Mouse (Mus musculus) kidney, postnatal 10 days (tissue): ENCODE results near the gene Usp12.

Experiments used
- DNase-seq: peaks from one replicate; pipeline ENCODE4 v3.0.0; 2021; ENCODE audit warnings: mixed read lengths

Gene Usp12

GRCm38 (mm10) chr5:146794853-146795252 lies at the start of gene Usp12:
TSS of gene Usp12 (minus strand) at chr5:146795006.
- DNase-seq, result peak; percentile 99

- no peak for DNase-seq
These were observed 49.6 kb upstream of the Usp12 start for GRCm38 (mm10) chr5:146844301-146844941.

- DNase-seq, result peak; percentile 49
These were observed 47.2 kb upstream of the Usp12 start for GRCm38 (mm10) chr5:146841996-146842395.

GRCm38 (mm10) chr5:146841301-146841700 lies 46.5 kb upstream of the Usp12 start:
- DNase-seq, result no peak

GRCm38 (mm10) chr5:146840422-146840821 lies 45.6 kb upstream of the Usp12 start:
- no peak for DNase-seq

- no peak for DNase-seq
These were observed 45.0 kb upstream of the Usp12 start for GRCm38 (mm10) chr5:146839760-146840159.

DNA sequence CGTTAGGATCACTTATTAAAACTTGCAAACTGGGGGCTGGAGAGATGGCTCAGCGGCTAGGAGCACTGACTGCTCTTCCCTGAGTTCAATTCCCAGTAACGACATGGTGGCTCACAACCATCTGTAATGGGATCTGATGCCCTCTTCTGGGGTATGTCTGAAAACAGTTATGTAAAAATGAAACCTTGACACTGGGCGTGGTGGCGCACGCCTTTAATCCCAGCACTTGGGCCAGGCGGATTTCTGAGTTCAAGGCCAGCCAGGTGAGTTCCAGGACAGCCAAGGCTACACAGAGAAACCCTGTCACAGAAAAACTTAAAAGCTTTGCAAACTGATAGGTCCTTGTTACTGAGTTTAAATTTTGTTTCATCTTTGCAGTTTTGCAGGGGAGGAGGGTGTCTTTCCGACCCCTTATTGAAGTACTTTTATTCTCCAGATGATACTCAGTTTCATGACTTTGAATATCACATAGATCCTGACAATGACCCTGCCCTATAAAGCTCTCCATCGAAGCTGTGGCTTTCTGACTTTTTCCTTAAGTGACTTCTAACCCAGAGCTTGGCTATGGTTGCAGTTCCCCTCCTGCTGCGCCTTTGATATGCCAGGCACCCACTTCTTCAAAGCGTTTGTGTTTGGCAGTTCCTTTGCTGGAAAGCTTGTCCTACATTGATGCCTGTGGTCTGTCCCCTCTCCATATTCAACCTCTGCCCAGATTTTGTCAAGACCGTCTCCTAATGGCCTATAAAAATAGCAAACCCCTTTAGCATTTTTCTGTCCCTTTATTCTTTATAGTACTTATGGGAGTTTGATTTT lies 44.2 kb upstream of the Usp12 start:
- DNase-seq, result no peak

DNA sequence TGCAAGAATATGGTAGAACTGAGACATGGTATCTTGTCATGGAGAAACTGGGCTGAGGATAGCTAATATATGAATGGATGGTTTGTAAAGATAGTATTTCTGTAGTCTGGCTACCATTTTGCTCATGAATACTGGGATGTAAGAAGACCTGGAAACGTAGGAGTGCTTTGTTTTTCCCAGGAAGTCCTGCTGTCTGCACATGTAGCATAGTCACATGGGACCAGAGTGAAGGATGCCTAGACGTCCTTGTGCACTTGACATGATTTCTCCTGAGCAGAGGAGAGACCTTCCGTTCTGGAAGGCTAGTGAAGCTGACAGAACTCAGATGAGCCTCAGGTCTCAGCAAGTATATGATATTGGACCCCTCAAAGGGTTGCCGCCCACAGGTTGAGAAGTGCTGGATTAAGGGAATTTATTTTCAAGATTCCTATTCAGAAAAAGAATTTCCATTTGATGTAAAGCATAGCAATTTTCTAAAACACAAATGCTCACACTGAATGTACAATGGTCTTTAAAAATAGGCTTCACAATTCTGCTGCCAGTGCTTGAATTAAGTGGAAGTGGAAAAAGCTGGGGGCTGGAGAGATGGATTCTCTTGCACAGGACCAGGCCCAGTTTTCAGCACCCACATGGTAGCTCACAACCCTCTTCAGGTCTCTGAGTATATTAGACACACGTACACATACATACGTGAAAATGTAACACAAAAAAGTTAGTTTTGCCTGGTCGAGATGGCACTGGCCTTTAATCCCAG lies 43.3 kb upstream of the Usp12 start:
- no peak for DNase-seq

DNA sequence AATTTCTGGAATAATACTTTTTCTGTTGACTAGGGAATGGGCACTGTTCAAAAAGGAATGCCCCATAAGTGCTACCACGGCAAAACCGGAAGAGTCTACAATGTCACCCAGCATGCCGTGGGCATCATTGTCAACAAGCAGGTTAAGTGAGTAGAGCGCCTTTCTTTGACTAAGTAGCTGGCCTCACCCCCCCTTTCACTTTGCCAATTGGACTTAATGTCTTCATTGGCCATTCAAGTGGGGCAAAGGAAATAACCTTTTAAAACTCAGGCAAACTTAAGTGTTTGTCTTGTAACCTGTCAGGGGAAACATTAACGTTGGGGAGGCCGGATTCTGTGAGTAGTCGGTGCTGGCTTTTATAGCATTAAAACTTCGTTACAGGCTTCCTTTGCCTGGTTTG lies 40.2 kb upstream of the Usp12 start:
- DNase-seq, result no peak

DNA sequence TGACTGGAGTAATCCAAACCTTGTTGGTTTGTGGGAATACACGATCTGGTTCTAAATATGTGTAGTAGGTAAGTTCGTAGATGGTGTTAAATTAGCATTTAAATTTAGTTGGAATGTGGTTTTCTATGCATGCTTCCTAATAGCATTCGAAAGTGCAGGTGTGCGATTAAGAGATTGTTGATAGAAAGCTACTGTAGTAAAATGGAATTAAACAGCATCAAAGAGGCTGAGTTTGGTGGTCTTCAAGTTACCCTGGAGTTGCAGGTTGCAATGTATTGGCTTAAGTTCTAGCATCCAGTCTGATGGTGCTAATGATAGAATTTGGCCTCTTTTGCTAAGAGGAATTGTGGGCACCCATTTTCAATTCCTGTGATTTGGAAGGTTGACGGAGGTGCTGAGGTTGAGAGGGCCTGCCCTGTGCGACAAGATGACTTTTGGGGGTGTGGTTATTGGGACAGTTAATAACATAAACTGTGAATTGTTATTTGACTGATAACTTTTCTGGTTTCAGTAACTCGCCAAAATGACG lies 38.9 kb upstream of the Usp12 start:
- no peak for DNase-seq

DNA sequence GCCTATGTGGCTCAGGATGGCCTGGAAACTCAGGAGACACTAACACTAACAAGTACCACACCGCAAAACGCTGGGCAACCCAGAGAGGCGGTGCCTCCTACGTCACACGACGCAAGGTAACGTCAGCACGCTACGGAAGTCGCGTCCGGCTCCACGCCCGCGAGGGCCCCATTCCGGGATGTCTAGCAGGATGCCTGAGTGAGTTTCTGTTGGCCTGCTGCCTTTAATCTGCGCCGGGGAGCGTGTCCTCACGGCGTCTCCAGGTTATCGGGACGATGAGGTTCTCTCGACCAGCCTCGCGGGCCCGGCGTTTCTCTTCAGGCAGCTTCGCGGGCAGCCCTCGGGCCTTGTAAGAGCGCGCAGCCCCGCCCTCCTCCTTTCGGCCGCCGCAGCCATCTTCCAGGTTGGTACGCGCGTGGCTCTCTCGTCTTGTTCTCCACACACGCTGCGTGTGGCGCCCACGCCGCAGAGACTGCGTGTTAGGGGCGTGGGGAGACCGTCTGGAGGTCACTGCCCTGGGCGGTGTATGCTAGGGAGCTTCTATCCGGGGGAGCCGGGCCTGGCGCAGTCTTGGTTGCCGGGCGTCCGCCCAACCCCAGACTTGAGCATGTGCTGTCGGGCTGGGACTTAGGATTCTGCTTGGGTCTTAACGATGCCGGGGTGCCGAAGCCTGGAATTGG lies 38.1 kb upstream of the Usp12 start, which contains the start of gene Rpl21:
Gene Rpl21 (plus strand): TSS at position 122 of the 680 bp plus-strand sequence.
- DNase-seq, result peak; percentile 96

- DNase-seq, result no peak
These were observed 37.6 kb upstream of the Usp12 start for GRCm38 (mm10) chr5:146832435-146832768.

- no peak for DNase-seq
These were observed 34.7 kb upstream of the Usp12 start for GRCm38 (mm10) chr5:146829528-146829927.

GRCm38 (mm10) chr5:146823005-146823404 lies 28.2 kb upstream of the Usp12 start:
- DNase-seq, result no peak

DNA sequence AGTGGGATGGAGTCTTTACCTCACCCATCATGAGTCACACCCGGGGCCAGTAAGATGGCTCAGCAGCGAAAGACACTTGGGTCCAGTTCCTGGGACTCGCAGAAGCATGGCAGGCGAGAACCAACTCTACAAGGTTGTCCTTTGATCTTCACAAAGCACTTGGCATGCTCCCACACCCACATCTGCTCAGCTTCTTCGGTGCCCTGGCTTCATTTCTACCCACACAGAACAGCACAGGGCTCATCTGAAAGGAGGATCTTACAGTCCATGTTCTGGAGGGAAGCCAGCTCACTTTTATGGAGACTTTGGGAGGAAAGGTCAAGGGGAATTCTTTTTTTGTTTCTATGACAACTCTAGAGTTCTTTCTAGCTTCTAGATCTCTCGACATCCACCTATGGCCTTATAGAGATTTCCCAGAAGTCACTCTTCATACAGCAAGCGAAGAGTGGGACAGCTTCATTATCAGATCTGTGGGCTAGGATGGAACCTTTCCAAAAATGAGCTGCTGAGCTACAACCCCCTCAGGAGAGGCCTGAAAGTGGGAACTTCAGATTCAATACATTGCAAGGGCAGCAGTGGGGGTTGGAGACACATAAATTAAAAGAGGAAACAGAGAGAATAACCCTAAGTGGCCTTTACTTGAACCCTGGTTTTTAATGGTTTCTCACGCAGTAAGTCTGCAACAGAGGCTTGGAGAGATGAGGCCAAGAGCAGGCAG lies 24.3 kb upstream of the Usp12 start:
- DNase-seq, result peak; percentile 18

DNA sequence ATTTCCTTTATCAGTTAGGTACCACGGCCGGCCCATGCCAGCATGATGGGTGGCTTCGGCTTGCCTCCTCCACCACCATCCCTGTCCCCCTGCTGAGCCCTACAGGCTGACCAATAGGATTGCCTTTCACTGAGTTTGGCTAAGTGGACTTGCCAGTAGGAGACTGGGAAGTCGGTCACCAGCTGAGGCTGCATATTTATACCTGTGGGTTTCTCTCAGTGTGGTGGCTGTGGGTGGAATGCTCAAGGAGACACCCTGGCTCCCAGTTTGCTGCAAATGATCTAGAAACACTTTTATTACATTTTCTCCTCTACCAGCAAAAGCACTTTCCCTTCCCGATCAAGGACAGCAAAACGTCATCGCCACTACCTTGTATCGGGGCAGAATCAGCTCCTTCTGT lies 22.8 kb upstream of the Usp12 start:
- no peak for DNase-seq

- no peak for DNase-seq
These were observed 20.6 kb upstream of the Usp12 start for GRCm38 (mm10) chr5:146815394-146815793.

DNA sequence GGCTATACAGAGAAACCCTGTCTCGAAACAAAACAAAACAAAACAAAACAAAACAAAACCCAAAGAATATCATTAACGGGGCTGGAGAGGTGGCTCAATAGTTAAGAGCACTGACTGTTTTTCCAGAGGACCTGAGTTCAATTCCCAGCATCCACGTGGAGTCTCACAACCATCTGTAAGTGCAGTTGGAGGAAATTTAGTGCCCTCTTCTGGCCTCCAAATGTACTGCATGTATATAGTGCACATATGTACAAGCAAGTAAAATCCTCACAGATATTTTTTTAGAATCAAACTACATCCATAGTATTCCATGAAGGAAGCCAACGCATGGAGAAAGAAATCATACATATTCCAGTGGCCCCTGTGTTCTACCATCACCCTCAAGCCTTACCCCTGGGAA lies 18.6 kb upstream of the Usp12 start:
- DNase-seq, result no peak

DNA sequence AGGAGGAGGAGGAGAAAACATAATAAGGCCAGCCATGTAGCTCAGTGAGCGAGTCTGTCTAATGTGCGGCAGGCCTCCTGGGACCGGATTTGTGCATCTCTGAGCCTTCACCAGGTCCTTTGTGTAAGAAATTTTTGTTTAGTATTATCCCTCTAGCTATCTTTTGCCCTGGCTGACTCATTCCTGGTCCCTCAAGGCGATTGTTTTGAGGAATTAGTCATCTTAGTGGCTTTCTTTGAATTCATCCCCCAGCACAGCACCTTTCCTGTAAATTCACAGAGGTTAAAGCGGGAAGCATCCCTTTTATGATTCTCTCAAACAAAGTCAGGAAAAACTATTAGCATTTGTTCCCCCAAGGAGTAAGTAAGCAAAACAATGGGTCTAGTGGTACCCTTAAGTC lies 18.1 kb upstream of the Usp12 start:
- no peak for DNase-seq

DNA sequence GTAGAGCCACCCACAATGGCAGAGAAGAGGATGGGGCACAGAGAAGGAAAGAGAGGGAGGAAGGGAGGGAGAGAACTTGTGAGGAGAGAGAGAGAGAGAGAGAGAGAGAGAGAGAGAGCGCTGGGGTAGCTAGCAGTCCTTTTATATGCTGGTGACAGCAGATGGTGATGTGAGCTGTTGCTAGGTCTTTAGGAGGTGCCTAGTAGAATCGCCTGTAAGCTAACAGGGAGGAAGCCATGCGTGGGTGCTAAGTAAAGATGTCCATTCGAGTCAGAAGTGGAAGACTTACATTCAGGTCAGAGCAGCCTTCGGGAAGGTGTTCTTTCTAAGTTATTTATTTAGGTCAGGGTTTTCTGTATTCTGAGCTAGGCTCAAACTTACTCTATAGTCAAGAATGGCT lies 15.1 kb upstream of the Usp12 start:
- DNase-seq, result no peak

GRCm38 (mm10) chr5:146806004-146806430 lies 11.2 kb upstream of the Usp12 start:
- DNase-seq, result no peak

- no peak for DNase-seq
These were observed 3.2 kb upstream of the Usp12 start for GRCm38 (mm10) chr5:146798031-146798430.
